Mouse (Mus musculus) T-helper 17 cell (primary cell): ENCODE measurements around the gene Akt2.
"Not testable (repeated sequence)": the region's sequence is repeated elsewhere in the genome, so short reads cannot be mapped to it uniquely, and the experiment has no call there.

Experiments
- in situ Hi-C, 2 experiments: fragments of 300-600 bp; cut with MboI, MseI; formaldehyde crosslinking; loops; 1 replicate in 1 of 2; 2 replicates in 1 of 2; pipeline ENCODE4 v1.15.1; 2025; ENCODE audit warnings: high pct_unique_total_duplicates in 2 of 2

The Akt2 gene

DNA sequence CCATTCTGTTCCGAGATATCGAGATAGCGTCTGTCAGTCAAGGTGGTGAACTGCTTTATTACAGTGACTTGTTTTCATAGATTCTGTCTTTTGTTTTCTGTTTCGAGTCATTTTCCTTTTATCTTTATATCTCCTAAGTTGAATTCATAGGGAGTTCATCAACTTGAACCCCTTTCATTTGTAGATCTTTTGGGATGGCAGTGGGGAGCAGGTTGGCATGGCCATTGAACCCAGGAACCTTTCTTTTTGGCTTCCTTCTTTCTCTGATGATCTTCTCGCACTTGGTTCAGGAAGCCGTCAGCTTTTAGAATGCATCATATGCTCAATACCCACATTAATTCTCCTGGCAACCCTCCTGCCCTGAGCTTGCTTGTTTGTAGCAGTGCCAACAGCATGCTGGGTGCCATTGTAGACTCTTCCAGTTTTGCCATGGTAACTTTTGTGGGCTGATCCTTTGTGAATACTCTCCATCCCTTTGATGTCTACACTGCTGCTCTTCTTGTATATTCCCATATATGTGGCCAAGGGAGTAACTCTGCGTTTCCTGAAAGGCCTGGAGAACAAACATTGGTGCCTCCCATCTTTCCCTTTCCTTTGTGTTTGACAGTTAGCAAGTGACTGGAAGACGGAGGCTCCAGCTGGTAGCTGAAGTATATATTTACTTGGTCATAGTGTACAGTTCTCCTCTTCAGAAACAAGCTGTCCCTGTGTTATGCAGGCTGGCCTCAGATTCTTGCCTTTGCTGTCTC is 22.6 kb downstream of the Akt2 start:
- in situ Hi-C loops = no loop called here

GRCm38 (mm10) chr7:27621028-27621427 is 29.7 kb downstream of the Akt2 start:
- in situ Hi-C loops = no loop called here

DNA sequence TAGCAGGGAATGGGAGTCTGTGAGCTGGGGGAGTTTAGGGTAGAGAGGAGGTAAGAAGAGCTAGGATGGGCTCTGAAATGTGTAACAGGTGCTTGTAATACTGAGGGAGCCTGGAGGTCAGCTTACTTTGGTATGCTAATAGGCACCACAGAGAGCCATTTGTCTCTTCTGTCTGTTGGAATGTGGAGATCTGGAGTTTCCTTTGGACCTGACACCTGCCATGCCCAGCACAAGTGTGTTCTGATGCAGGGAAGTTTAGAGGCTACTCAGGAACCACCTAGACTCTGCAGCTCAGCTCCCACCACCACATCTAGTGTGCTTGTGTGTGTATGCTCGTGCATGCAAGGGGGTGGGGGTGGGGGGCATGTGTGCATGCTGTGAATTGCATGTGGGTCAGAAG is 30.9 kb downstream of the Akt2 start:
- in situ Hi-C loops = no loop called here

- in situ Hi-C loops = no loop called here
Measured at GRCm38 (mm10) chr7:27624967-27625366, 33.6 kb downstream of the Akt2 start.

DNA sequence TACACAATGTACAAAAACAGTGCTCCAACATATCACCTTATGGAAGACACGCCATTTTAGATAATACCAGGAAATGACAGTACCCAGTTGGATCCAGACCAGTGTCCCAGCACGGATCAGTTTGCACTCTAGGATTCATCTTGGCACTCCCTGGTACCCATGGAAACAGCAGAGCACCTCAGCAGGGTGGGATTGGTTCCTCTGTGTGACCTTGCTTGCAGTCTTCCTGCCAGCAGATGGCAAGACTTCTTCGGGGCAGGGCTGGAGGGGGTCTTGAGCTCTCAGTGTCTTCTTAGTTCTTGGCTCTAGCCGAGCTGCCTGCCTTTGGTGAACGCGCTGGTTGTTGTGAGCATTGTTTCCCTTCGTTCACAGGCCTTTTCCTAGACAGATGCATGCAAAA is 36.4 kb downstream of the Akt2 start:
- in situ Hi-C loops = no loop called here

GRCm38 (mm10) chr7:27628190-27628589 is 36.8 kb downstream of the Akt2 start:
- in situ Hi-C loops = no loop called here

- in situ Hi-C loops = not testable (repeated sequence)
Measured at GRCm38 (mm10) chr7:27628816-27629215, 37.5 kb downstream of the Akt2 start.

GRCm38 (mm10) chr7:27631439-27631838 is 40.1 kb downstream of the Akt2 start:
- in situ Hi-C loops = no loop called here

GRCm38 (mm10) chr7:27633166-27633565 is 41.8 kb downstream of the Akt2 start:
- in situ Hi-C loops = no loop called here

DNA sequence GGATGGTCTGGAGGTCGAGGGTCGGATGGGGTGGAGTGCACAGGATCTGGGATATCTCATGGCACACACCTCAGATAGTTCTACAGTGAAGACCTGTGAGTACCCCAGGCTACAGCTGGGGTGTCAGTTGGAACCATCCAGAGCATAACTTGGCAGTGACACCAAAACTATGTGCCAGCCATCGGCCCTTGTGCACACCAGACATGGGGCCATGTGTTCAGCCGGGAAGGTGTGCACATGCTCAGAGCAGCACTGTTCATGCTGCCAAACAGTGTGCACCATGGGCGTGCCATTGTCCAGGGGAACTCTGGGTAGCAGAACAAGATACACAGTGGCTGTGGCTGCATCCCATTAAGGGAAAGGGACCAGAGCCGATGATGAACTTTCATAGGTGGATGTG is 43.3 kb downstream of the Akt2 start:
- in situ Hi-C loops = loop anchor here in 1 of 2 experiments (5.0 kb wide), 1 partner anchor 37 kb away; no protein-coding TSS in a partner anchor

- in situ Hi-C loops = loop anchor here in 1 of 2 experiments (5.0 kb wide), 1 partner anchor 38 kb away; no protein-coding TSS in a partner anchor
Measured at GRCm38 (mm10) chr7:27635094-27635493, 43.7 kb downstream of the Akt2 start.

- in situ Hi-C loops = loop anchor here in 1 of 2 experiments (5.0 kb wide), 1 partner anchor 38 kb away; no protein-coding TSS in a partner anchor
Measured at GRCm38 (mm10) chr7:27644471-27644870, 53.1 kb downstream of the Akt2 start.

DNA sequence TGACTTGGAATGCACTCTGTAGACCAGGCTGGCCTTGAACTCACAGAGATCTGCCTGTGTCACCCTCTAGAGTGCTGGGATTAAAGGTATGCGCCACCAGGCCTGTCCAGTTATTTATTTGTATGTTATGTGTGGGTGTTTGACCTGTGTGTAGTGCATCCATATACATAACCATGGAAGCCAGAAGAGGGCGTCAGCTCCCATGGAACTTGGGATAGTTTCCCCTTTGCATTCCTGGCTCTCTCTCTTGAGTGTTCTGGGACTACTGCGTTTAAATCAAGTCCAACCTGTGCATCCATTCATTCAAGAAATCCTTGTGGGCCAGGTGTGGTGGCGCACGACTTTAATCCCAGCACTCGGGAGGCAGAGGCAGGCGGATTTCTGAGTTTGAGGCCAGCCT is 55.2 kb downstream of the Akt2 start:
- in situ Hi-C loops = no loop called here

DNA sequence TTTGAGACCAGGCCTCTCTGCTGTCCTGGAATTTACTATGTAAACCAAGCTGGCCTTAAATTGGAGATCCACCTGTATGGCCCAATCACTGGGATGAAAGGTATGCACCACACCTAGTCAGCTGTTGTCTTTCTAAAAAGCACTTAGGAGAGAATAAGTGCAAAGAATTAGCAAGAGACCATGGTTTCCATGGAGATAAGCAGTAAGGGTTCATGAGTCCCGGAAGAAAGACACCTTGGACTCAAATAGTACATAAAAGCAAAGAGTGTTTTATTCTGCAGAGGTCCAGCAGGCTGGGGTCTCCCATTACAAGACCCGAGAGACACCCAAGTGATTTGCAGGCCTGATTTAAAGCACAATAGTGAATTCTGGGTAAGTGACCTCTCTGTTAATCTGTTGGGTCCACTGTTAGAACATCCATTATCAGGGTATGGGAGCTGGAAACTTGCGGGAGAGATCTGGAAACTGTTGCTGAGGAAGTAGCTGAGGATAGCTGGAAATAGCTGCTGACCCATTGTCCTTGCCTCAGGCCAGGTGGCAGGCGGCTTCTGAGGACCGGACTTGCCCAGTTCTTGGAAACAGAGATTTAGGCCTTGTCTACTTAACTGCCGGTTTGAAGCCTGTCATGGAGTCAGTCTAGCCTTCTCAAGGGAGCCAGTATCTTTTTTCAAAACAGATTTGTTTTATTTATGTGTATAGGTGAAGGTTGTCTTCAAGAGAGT is 56.1 kb downstream of the Akt2 start:
- in situ Hi-C loops = no loop called here

GRCm38 (mm10) chr7:27649723-27650122 is 58.4 kb downstream of the Akt2 start:
- in situ Hi-C loops = loop anchor here in 1 of 2 experiments (5.0 kb wide), 1 partner anchor 78 kb away; no protein-coding TSS in a partner anchor

- in situ Hi-C loops = loop anchor here in 1 of 2 experiments (5.0 kb wide), 1 partner anchor 76 kb away; no protein-coding TSS in a partner anchor
Measured at GRCm38 (mm10) chr7:27650949-27651348, 59.6 kb downstream of the Akt2 start.

DNA sequence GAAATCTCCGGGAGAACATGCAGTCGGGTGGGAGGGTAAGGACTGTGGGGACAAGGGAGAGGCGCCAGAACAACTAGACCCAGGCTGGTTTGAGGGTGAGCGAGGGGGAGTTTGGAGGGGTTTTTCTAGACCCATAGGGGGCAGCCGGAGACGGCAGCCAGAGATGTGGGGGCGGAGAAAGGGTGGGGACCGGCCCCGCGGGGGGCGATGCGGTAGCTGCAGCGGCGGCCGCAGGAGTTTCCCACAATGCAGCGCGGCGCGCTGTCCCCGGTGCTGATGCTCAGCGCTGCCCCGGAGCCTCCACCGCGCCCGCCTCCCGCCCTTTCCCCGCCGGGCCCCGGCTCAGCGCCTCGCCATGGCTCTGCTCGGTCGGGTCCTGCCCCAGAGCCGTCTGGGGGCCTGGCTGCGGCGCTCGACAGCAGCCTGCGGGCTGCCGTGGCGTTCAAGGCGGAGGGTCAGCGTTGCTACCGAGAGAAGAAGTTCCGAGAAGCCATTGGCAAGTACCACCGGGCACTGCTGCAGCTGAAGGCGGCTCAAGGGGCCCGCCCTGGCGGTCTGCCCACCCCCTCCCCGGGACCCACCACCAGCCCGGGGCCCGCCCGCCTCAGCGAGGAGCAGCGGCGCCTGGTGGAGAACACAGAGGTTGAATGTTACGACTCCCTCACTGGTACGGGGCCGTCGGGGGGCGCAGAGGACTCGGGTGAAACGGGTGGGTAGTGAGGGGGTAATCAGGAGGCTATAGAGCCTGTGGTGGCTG is 62.5 kb downstream of the Akt2 start, which contains the start of gene Ttc9b:
TSS of gene Ttc9b (plus strand) at position 235 of the 757 bp plus-strand sequence.
- in situ Hi-C loops = loop anchor here in 1 of 2 experiments (5.0 kb wide), 1 partner anchor 73 kb away; no protein-coding TSS in a partner anchor

- in situ Hi-C loops = loop anchor here in 1 of 2 experiments (5.0 kb wide), 1 partner anchor 73 kb away; no protein-coding TSS in a partner anchor
Measured at GRCm38 (mm10) chr7:27654607-27655276, 63.4 kb downstream of the Akt2 start.

- in situ Hi-C loops = no loop called here
Measured at GRCm38 (mm10) chr7:27655545-27655944, 64.2 kb downstream of the Akt2 start.

DNA sequence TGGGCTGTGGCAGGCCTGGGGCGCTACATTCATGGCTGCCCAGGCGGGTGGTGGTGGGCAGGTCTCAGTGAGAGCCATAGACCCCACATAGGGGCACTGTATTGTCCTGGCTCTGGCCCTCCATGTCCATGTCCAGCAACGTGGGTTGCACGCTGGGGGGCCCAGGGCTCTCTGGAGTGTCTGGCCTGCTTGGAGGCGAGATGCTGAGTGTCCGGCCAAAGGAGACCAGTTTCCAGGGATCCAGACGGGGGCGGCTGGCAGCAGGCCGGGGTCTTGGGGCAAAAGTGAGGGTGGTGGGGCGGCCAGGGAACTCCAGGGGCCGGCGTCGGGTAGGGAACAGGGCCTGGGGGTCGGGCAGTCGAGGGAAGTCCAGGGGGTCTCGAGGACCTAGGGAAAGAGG is 65.2 kb downstream of the Akt2 start:
- in situ Hi-C loops = no loop called here

DNA sequence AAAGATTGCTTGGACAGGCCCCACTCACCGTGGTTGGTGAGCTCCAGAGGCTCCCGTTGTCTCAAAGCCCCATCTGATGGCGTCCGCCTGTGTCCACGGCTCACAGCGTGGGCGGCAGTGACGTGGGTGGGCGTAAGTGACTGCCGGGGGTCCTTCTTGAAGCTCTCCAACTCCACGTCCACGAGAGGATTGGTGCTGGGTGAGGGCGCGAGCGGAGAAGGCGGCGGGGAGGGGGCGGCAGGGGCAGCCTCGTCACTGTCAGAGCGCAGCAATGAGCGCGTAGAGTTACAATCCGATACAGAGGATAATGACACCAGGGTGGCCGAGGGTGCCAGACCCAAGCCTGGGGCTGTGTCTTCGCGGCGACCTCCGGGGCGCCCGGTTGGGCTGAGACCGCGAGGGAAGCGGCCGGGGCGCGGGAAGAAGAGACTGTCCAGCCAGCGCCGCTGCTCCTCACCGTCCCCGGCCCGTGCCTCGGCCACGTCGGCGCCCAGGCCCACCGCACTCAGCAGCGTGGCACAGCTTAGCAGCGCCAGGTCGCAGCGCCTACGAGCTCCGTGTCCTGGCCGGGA is 66.6 kb downstream of the Akt2 start:
- in situ Hi-C loops = no loop called here
